Mouse (Mus musculus): ENCODE results near the gene Gpr142. TPM values are rescaled to one million over a fixed set of nuclear protein-coding genes. Genes with fewer than 3 reads are reported as not detected.
A peak's percentile ranks its signal among the peaks of the same experiment; 100 is the strongest.

Gpr142 gene
- polyA plus RNA-seq, 1 experiment from 2014 or later, result not detected

DNA sequence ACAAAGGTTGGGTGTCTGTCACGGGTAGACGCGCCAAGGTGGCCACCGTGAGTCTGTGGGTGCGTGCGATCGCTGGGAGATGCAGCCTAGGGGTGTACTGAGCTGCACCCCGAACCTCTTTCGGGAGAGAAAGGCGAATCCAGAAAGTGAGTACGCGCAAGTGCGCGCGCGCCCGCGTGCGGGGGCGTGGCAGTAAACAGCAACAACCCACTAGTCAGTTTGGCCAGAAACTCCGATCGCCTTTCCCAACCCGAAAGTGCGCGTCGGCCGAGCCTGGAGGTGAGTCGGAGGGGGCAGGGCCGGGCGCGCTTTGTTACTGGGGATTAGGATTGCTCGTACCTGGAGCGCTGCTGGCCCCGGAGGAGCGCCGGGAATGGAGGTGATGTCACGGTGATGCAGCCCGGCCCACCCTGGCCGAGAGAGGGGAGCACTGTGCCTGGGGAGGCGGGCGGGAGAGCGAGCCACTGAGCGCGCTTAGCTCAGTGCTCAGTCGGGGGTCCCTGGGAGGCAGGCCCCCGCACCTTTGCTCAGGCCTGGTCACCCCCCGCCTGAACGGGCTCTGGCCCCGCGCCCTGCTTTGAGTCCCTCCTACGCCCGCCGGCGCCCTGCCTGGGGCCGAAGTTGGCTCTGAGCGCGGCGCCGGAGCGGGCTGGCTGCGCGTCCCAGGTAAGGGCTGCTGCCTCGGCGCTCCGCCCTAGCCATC lies 53.0 kb downstream of the Gpr142 start:
- Histone ChIP-seq H3K9ac (ENCODE audit: low read depth, low read length) (peak overlapping the region; percentile 51), H3K36me3 (ENCODE audit: control insufficient read depth, insufficient read depth) (no peaks in the 10 kb centered on the region), H3K4me2 (replicated peaks; ENCODE audit: low read depth) (peak overlapping the region; percentile 98), H3K27ac (ENCODE audit: low read depth, low read length) (no peak overlapping the region), H3K4me1 (replicated peaks; ENCODE audit: control insufficient read depth, insufficient read depth, low read length) (no peaks in the 10 kb centered on the region), H3K27me3 (replicated peaks; ENCODE audit: control insufficient read depth, insufficient read depth, low read length) (peaks cover 38% of the 10 kb centered on the region), H3K9me3 (ENCODE audit: control insufficient read depth) (no peaks in the 10 kb centered on the region), H3K4me3 (ENCODE audit: low read depth, low read length) (peak overlapping the region; percentile 69)
- ATAC-seq, result peak; percentile 43
- no peak for TF ChIP-seq CTCF (IDR thresholded peaks at IDR 0.05; ENCODE audit: low read depth)
- under 1% methylated on average over 58 of the region's 65 CpGs for WGBS

DNA sequence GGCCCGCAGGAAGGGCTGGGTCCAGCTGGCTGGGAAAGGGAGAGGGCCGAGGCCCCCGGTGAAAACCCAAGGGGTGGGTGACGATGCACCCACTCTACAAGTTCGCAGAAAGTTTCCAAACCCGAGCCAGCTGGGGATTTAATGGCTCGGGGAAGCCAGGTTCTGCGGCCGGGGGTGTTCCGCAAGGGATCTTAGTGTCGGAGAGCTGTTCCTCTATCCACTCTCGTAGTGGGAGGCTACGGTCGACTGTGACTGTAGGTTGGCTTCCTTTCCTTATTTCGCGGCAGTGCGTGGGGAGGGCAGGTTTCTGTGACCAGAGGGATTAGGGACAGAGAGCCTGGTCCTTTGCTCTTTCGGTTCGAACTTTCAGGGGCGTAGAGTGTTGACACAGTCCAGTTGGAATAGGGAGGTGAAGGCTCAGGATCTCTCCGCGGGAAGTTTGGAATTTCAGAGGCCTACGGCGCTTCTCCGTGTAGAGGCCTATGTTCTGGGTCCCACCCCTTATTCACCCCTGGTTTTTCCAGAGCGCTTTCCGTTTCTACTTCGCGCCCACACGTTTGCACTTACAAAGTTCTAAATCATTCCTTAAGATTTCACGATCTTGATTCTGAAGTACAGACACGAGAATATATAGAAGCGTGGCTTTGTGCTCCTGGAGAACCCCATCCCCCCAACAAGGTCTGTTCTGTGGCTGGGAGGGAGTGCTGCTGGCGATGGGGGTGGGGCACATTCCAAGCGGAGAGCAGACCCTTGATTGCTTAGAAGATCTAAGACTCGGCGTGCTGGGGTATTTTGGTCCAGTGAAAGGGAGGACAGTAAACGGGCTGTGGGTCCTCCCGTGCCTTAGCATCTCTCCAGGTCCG lies 53.8 kb downstream of the Gpr142 start:
- Histone ChIP-seq H3K27ac (ENCODE audit: low read depth, low read length) (no peak overlapping the region), H3K27me3 (replicated peaks; ENCODE audit: control insufficient read depth, insufficient read depth, low read length) (peaks cover 38% of the 10 kb centered on the region), H3K4me1 (replicated peaks; ENCODE audit: control insufficient read depth, insufficient read depth, low read length) (no peaks in the 10 kb centered on the region), H3K4me2 (replicated peaks; ENCODE audit: low read depth) (peak overlapping the region; percentile 98), H3K36me3 (ENCODE audit: control insufficient read depth, insufficient read depth) (no peaks in the 10 kb centered on the region), H3K9ac (ENCODE audit: low read depth, low read length) (peak overlapping the region; percentile 51), H3K9me3 (ENCODE audit: control insufficient read depth) (no peaks in the 10 kb centered on the region), H3K4me3 (ENCODE audit: low read depth, low read length) (peak overlapping the region; percentile 69)
- no peak for ATAC-seq
- no peak for TF ChIP-seq CTCF (IDR thresholded peaks at IDR 0.05; ENCODE audit: low read depth)
- WGBS, result 6% methylated on average over 40 of the region's 40 CpGs

DNA sequence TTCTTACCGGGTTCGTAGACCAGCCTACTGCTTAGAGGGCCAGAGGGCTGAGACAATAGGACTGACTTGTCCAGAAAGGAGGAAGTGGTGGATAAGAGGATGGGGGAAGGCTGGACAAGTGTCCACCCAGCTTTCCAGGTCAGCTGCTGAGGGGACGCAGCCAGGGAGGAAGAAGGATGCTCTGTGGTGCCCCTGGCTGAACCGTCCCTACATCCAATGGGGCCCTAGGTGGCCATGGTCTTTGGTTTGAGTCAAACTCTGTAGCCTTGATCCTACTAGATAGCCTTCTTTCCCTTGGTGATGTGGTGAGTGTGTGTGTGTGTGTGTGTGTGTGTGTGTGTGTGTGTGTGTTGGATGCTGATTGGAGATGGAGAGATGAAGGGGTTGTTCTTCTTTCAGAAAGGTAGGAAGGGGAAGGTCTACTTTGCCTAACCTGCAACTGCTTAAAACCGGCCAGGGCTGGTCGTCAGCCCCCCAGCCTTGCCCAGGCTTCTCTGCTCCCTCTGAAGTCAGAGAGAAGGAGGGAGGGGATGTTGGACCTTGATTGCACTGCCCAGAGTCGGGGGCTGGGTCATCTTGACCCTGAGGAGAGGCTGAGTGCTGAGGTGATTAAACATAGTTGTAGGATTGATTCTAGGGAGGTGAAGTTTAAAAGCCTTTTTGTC lies 54.6 kb downstream of the Gpr142 start:
- H3K4me3 ChIP-seq (ENCODE audit: low read depth, low read length), result peak overlapping the region; percentile 69
- WGBS, result 47% methylated on average over 7 of the region's 7 CpGs
- H3K4me2 ChIP-seq (replicated peaks; ENCODE audit: low read depth), result peak overlapping the region; percentile 98
- H3K27ac ChIP-seq (ENCODE audit: low read depth, low read length), result no peak overlapping the region
- no peak overlapping the region for H3K9ac ChIP-seq (ENCODE audit: low read depth, low read length)
- H3K9me3 ChIP-seq (ENCODE audit: control insufficient read depth), result no peaks in the 10 kb centered on the region
- peaks cover 38% of the 10 kb centered on the region for H3K27me3 ChIP-seq (replicated peaks; ENCODE audit: control insufficient read depth, insufficient read depth, low read length)
- no peaks in the 10 kb centered on the region for H3K36me3 ChIP-seq (ENCODE audit: control insufficient read depth, insufficient read depth)
- ATAC-seq, result no peak
- no peaks in the 10 kb centered on the region for H3K4me1 ChIP-seq (replicated peaks; ENCODE audit: control insufficient read depth, insufficient read depth, low read length)
- no peak for TF ChIP-seq CTCF (IDR thresholded peaks at IDR 0.05; ENCODE audit: low read depth)

DNA sequence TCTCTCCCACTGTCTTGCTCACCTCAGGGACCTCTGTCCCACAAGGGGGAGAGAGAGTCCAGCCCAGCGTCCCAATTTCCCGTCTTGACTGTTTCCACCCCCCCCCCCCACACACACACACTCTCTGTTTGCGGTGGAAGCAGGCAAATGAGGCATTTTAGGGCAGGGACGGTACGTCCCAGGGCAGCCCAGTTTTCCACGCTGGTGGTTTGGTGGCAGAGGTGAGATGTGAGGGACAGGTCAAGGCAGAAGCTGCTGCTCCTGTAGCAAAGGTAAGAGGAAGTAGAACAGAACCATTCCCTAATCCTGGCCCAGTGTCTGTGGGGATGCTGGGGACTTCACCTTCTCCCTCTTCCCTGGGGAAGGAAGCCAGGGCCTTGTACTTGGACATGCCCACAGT lies 55.9 kb downstream of the Gpr142 start:
- Histone ChIP-seq H3K4me2 (replicated peaks; ENCODE audit: low read depth) (no peak overlapping the region), H3K4me3 (ENCODE audit: low read depth, low read length) (no peak overlapping the region)

DNA sequence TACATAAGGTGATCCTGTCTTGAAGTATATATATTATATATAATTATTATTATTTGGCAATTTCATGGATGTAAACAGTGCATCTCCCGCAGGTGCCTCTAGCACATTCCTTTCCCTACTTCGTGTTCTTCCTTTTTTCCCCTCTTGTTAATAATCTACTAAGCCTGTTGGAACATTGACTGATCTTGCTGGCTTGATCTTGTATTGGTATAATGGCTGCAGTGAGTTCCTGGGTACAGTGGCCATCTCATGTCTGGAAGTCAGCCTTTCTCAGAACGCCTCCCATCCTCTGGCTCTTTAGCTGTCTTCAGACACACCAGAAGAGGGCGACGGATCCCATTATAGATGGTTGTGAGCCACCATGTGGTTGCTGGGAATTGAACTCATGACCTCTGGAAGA lies 57.4 kb downstream of the Gpr142 start:
- Histone ChIP-seq H3K9me3 (ENCODE audit: control insufficient read depth) (no peaks in the 10 kb centered on the region), H3K4me3 (ENCODE audit: low read depth, low read length) (no peak overlapping the region), H3K9ac (ENCODE audit: low read depth, low read length) (no peak overlapping the region), H3K36me3 (ENCODE audit: control insufficient read depth, insufficient read depth) (no peaks in the 10 kb centered on the region), H3K4me2 (replicated peaks; ENCODE audit: low read depth) (no peak overlapping the region), H3K4me1 (replicated peaks; ENCODE audit: control insufficient read depth, insufficient read depth, low read length) (no peaks in the 10 kb centered on the region), H3K27ac (ENCODE audit: low read depth, low read length) (no peak overlapping the region), H3K27me3 (replicated peaks; ENCODE audit: control insufficient read depth, insufficient read depth, low read length) (peaks cover 22% of the 10 kb centered on the region)
- ATAC-seq, result no peak
- WGBS, result 65% methylated on average over 5 of the region's 5 CpGs
- TF ChIP-seq CTCF (IDR thresholded peaks at IDR 0.05; ENCODE audit: low read depth), result no peak

More for the DNA sequence above, 55.9 kb downstream of the Gpr142 start:
- no peak for TF ChIP-seq CTCF (IDR thresholded peaks at IDR 0.05; ENCODE audit: low read depth)
- no peaks in the 10 kb centered on the region for H3K4me1 ChIP-seq (replicated peaks; ENCODE audit: control insufficient read depth, insufficient read depth, low read length)
- WGBS, result 73% methylated on average over 6 of the region's 6 CpGs
- peaks cover 30% of the 10 kb centered on the region for H3K27me3 ChIP-seq (replicated peaks; ENCODE audit: control insufficient read depth, insufficient read depth, low read length)
- no peak overlapping the region for H3K9ac ChIP-seq (ENCODE audit: low read depth, low read length)
- no peak for ATAC-seq
- H3K36me3 ChIP-seq (ENCODE audit: control insufficient read depth, insufficient read depth), result no peaks in the 10 kb centered on the region
- H3K9me3 ChIP-seq (ENCODE audit: control insufficient read depth), result no peaks in the 10 kb centered on the region
- H3K27ac ChIP-seq (ENCODE audit: low read depth, low read length), result no peak overlapping the region

Other genes with a start within 250 kb of the Gpr142 start
- gene Rpl38, start 130.4 kb upstream of the Gpr142 start, polyA plus RNA-seq (2015; fragmentation: Nextera tagmentation; extraction: Ambion mirVana), result 922 and 935 TPM in 2 replicates
- gene Ttyh2, start 123.5 kb upstream of the Gpr142 start, polyA plus RNA-seq (2015; fragmentation: Nextera tagmentation; extraction: Ambion mirVana), result 73.4 and 80.0 TPM in 2 replicates
- 0.12 and 0.22 TPM in 2 replicates for gene Dnaic2, start 71.5 kb upstream of the Gpr142 start, polyA plus RNA-seq (2015; fragmentation: Nextera tagmentation; extraction: Ambion mirVana)
- 0.21 and 0.67 TPM in 2 replicates for gene Kif19a, start 33.5 kb upstream of the Gpr142 start, polyA plus RNA-seq (2015; fragmentation: Nextera tagmentation; extraction: Ambion mirVana)
- gene Btbd17, start 3.0 kb upstream of the Gpr142 start, polyA plus RNA-seq (2015; fragmentation: Nextera tagmentation; extraction: Ambion mirVana), result 0.14 and 0.20 TPM in 2 replicates
- 2.3 and 2.8 TPM in 2 replicates for gene Gprc5c, start 52.2 kb downstream of the Gpr142 start, polyA plus RNA-seq (2015; fragmentation: Nextera tagmentation; extraction: Ambion mirVana)
- 2.2 and 2.3 TPM in 2 replicates for gene Cd300a, start 91.1 kb downstream of the Gpr142 start, polyA plus RNA-seq (2015; fragmentation: Nextera tagmentation; extraction: Ambion mirVana)
- 0.07 and 0.14 TPM in 2 replicates for gene Cd300lb, start 135.5 kb downstream of the Gpr142 start, polyA plus RNA-seq (2015; fragmentation: Nextera tagmentation; extraction: Ambion mirVana)
- not detected in 2 replicates for gene Cd300c, start 170.2 kb downstream of the Gpr142 start, polyA plus RNA-seq (2015; fragmentation: Nextera tagmentation; extraction: Ambion mirVana)
- gene Cd300ld, start 191.0 kb downstream of the Gpr142 start, polyA plus RNA-seq (2015; fragmentation: Nextera tagmentation; extraction: Ambion mirVana), result 0.10 TPM in 2 replicates
- 3.2 and 3.6 TPM in 2 replicates for gene Cd300c2, start 203.0 kb downstream of the Gpr142 start, polyA plus RNA-seq (2015; fragmentation: Nextera tagmentation; extraction: Ambion mirVana)
- gene Cd300ld2, start 217.3 kb downstream of the Gpr142 start, polyA plus RNA-seq (2015; fragmentation: Nextera tagmentation; extraction: Ambion mirVana), result not detected in 2 replicates
- gene Cd300ld4, start 228.1 kb downstream of the Gpr142 start, polyA plus RNA-seq (2015; fragmentation: Nextera tagmentation; extraction: Ambion mirVana), result not detected in 2 replicates
- gene Cd300ld5, start 238.8 kb downstream of the Gpr142 start, polyA plus RNA-seq (2015; fragmentation: Nextera tagmentation; extraction: Ambion mirVana), result not detected in 2 replicates
- not detected in 2 replicates for gene Cd300ld3, start 249.5 kb downstream of the Gpr142 start, polyA plus RNA-seq (2015; fragmentation: Nextera tagmentation; extraction: Ambion mirVana)

Measured in intestine, postnatal 0 days (tissue).